Mouse (Mus musculus): Measurements from ENCODE around the gene Stx18. TPM values are rescaled to one million over a fixed set of nuclear protein-coding genes. Genes with fewer than 3 reads are reported as not detected.

Gene Stx18
- total and polyA plus RNA-seq, 2 experiments = 14.9 to 15.5 TPM

DNA sequence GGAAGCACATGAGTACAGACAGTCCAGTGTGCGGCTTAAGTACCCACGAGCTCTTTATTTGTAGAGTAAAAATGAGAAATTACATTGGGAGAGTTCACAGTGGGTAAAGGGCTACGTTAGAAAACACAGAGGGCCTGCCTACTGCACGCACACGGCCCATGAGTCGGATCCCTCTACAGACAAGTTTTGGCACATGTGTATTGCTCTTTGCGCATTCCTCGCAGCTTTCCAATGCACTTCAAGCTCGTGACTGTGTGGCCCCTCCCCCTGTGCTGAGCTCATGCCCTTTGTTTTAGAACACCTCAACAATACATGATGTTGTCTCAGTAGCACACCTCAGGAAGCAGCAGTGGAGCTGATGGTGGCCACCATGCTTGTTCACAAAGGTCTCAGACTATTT is 98.6 kb downstream of the Stx18 start:
- DNase-seq (ENCODE audit: extremely low read depth, low read depth, low spot score) = no peak
- Histone ChIP-seq H3K36me3 (ENCODE audit: control insufficient read depth, insufficient read depth, low read length) (no peaks in the 10 kb centered on the region; the same call in 1 of the 2 replicates), H3K9ac (ENCODE audit: low read depth, low read length) (no peak overlapping the region), H3K27ac (replicated peaks; ENCODE audit: insufficient read depth, low read depth, low read length) (no peak overlapping the region), H3K27me3 (ENCODE audit: control insufficient read depth, insufficient read depth, low read length) (no peaks in the 10 kb centered on the region), H3K79me2 (ENCODE audit: control insufficient read depth, insufficient read depth, low read length) (no peaks in the 10 kb centered on the region), H3K4me1 (ENCODE audit: control insufficient read depth, insufficient read depth, low read length) (no peaks in the 10 kb centered on the region), H3K4me3 (ENCODE audit: insufficient read depth, low read depth, low read length) (no peak overlapping the region)
- no peak for TF ChIP-seq POLR2A (IDR thresholded peaks at IDR 0.05; ENCODE audit: extremely low read depth, insufficient read depth, low read length)
- no peak for TF ChIP-seq CTCF (IDR thresholded peaks at IDR 0.05; ENCODE audit: low read depth, low read length)
- WGBS = 92% methylated on average over 9 of the region's 9 CpGs

DNA sequence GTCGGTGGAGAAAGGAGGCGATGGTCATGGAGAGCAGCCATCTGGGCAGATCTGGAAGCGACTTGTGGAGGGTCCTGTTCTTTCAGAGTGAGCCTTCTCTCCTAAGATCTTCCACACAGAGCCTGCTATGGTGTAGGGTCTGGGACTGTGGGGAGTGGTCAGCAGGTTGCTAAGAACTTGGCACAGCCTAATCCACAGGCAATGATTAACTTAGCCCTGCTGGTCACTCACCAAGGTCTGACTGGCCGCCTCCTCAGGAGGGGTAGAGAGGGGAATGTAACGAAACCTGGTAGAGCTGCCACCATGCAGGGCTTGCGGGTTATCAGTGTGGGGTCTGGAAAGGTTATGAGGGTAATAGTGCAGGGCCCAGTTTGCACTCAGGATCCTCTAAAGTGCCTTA is 102.4 kb downstream of the Stx18 start:
- H3K27ac ChIP-seq (replicated peaks; ENCODE audit: insufficient read depth, low read depth, low read length) = no peak overlapping the region
- DNase-seq (ENCODE audit: extremely low read depth, low read depth, low spot score) = no peak
- no peaks in the 10 kb centered on the region for H3K79me2 ChIP-seq (ENCODE audit: control insufficient read depth, insufficient read depth, low read length)
- H3K36me3 ChIP-seq (ENCODE audit: control insufficient read depth, insufficient read depth, low read length) = no peaks in the 10 kb centered on the region; the same call in 1 of the 2 replicates
- no peak overlapping the region for H3K9ac ChIP-seq (ENCODE audit: low read depth, low read length)
- H3K4me1 ChIP-seq (ENCODE audit: control insufficient read depth, insufficient read depth, low read length) = no peaks in the 10 kb centered on the region
- TF ChIP-seq CTCF (IDR thresholded peaks at IDR 0.05; ENCODE audit: low read depth, low read length) (no peak), POLR2A (IDR thresholded peaks at IDR 0.05; ENCODE audit: extremely low read depth, insufficient read depth, low read length) (no peak)
- 71% methylated on average over 6 of the region's 6 CpGs for WGBS
- no peaks in the 10 kb centered on the region for H3K27me3 ChIP-seq (ENCODE audit: control insufficient read depth, insufficient read depth, low read length)
- H3K4me3 ChIP-seq (ENCODE audit: insufficient read depth, low read depth, low read length) = no peak overlapping the region

DNA sequence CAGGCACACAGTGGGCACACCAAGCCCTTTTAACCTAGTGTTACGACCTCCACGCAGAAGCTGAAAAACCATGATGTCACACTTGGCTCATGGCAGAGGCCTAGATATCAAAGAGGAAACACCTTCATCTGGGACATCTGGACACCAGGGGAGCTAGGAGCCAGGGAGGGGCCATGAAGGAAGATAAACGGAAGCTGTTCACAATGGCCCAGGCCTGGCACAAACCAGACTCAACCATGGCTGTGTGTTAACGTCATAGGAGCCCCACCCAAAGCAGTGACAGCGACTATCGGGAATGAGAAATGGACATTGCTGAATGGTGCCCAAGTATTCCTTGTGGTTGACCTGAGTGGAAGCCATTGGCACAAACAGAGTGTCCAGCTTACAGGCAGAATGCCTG is 108.0 kb downstream of the Stx18 start:
- Histone ChIP-seq H3K4me3 (ENCODE audit: insufficient read depth, low read depth, low read length) (no peak overlapping the region), H3K27me3 (ENCODE audit: control insufficient read depth, insufficient read depth, low read length) (no peaks in the 10 kb centered on the region), H3K4me1 (ENCODE audit: control insufficient read depth, insufficient read depth, low read length) (no peaks in the 10 kb centered on the region), H3K36me3 (ENCODE audit: control insufficient read depth, insufficient read depth, low read length) (no peaks in the 10 kb centered on the region), H3K27ac (replicated peaks; ENCODE audit: insufficient read depth, low read depth, low read length) (no peak overlapping the region), H3K9ac (ENCODE audit: low read depth, low read length) (no peak overlapping the region), H3K79me2 (ENCODE audit: control insufficient read depth, insufficient read depth, low read length) (no peaks in the 10 kb centered on the region)
- 83% methylated on average over 6 of the region's 6 CpGs for WGBS
- DNase-seq (ENCODE audit: extremely low read depth, low read depth, low spot score) = no peak
- TF ChIP-seq CTCF (IDR thresholded peaks at IDR 0.05; ENCODE audit: low read depth, low read length) (no peak), POLR2A (IDR thresholded peaks at IDR 0.05; ENCODE audit: extremely low read depth, insufficient read depth, low read length) (no peak)

DNA sequence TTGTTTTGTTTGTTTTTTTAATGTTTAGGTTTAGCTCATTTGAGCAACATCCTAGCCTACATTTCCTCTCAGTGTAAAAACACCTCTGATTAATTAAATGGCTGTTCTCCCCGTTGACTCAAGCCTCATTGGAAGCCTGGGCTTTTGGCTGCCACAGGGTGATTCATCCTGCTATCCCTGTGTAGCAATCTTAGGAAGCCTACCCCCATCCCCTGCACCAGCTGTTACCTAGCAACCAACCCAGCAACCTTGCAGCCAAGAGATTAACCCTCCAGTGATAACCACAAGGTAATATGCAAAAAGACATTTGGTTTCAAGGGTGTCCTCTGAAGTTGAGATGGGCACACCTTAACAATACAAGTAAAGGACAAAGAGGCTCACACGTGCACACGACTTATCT is 112.7 kb downstream of the Stx18 start:
- no peak for DNase-seq (ENCODE audit: extremely low read depth, low read depth, low spot score)
- 63% methylated on average over 3 of the region's 3 CpGs for WGBS
- Histone ChIP-seq H3K27ac (replicated peaks; ENCODE audit: insufficient read depth, low read depth, low read length) (no peak overlapping the region), H3K4me1 (ENCODE audit: control insufficient read depth, insufficient read depth, low read length) (no peaks in the 10 kb centered on the region), H3K9ac (ENCODE audit: low read depth, low read length) (no peak overlapping the region), H3K36me3 (ENCODE audit: control insufficient read depth, insufficient read depth, low read length) (no peaks in the 10 kb centered on the region), H3K79me2 (ENCODE audit: control insufficient read depth, insufficient read depth, low read length) (no peaks in the 10 kb centered on the region), H3K4me3 (ENCODE audit: insufficient read depth, low read depth, low read length) (no peak overlapping the region), H3K27me3 (ENCODE audit: control insufficient read depth, insufficient read depth, low read length) (no peaks in the 10 kb centered on the region)
- TF ChIP-seq CTCF (IDR thresholded peaks at IDR 0.05; ENCODE audit: low read depth, low read length) (no peak), POLR2A (IDR thresholded peaks at IDR 0.05; ENCODE audit: extremely low read depth, insufficient read depth, low read length) (no peak)

DNA sequence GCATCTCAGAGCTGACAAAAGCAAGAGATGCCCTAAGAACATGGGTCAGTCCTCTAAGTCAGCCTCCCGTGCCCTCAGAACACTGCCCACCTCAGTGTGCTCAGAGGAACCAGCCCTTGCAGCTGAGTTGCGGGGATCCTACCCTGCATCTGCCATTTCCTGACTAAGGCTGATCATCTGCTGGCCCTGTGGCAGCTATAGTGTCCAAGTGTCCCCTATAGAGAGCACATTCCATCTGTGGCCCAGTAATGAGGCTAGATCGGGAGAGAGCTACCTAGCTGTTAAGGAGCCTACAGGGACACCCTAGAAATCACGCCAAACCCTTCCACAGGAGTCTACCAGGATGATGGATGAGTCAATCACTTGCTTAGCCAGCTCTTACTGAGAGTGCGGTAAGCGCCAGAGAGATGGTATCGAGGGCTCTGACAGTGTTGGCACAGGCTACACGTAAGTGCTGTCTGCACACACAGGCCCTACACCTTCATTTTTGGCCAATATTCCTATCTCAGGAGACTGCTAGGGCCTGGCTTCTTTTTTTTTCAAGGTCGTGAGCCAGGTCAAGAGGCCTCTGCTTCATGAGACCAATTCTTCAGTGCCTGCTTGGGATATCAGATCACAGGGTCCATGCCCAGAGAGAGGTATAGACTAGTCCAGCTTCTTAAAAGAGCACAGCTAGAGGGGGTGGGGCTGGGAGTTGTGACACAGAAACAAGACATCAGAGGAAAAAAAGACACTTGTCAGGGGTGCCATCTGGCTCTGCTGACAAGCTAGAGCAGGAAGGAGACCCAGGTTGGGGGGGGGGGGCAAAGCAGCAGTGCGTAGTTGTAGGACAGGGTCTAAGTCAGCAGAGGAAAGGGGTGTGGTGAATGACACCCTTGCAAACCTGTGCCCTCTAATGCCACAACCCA is 113.9 kb downstream of the Stx18 start:
- 87% methylated on average over 10 of the region's 10 CpGs for WGBS
- Histone ChIP-seq H3K27me3 (ENCODE audit: control insufficient read depth, insufficient read depth, low read length) (no peaks in the 10 kb centered on the region), H3K79me2 (ENCODE audit: control insufficient read depth, insufficient read depth, low read length) (no peaks in the 10 kb centered on the region), H3K27ac (replicated peaks; ENCODE audit: insufficient read depth, low read depth, low read length) (no peak overlapping the region), H3K4me1 (ENCODE audit: control insufficient read depth, insufficient read depth, low read length) (no peaks in the 10 kb centered on the region), H3K9ac (ENCODE audit: low read depth, low read length) (no peak overlapping the region), H3K4me3 (ENCODE audit: insufficient read depth, low read depth, low read length) (no peak overlapping the region), H3K36me3 (ENCODE audit: control insufficient read depth, insufficient read depth, low read length) (no peaks in the 10 kb centered on the region)
- TF ChIP-seq POLR2A (IDR thresholded peaks at IDR 0.05; ENCODE audit: extremely low read depth, insufficient read depth, low read length) = no peak
- no peak for TF ChIP-seq CTCF (IDR thresholded peaks at IDR 0.05; ENCODE audit: low read depth, low read length)
- DNase-seq (ENCODE audit: extremely low read depth, low read depth, low spot score) = no peak

DNA sequence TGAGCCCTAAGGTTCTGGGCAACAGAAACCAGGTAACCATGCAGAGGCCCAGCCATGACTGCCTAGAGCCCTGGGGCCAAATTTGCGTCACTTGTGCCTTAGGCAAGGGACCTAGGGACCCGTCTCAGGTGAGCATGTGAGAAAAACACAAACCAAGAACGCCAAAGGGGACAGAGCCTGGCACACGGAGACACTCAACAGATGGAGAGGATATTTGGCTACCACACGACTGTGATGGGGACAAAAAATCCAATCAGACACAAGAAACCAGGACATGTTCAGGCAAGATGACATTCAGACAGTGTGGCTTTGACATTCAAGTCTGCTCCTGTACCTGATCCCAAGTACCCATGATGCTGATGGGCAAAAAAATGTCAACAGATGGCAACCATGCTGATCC is 115.1 kb downstream of the Stx18 start:
- Histone ChIP-seq H3K27ac (replicated peaks; ENCODE audit: insufficient read depth, low read depth, low read length) (no peak overlapping the region), H3K79me2 (ENCODE audit: control insufficient read depth, insufficient read depth, low read length) (no peaks in the 10 kb centered on the region), H3K27me3 (ENCODE audit: control insufficient read depth, insufficient read depth, low read length) (no peaks in the 10 kb centered on the region), H3K36me3 (ENCODE audit: control insufficient read depth, insufficient read depth, low read length) (no peaks in the 10 kb centered on the region), H3K4me1 (ENCODE audit: control insufficient read depth, insufficient read depth, low read length) (no peaks in the 10 kb centered on the region), H3K4me3 (ENCODE audit: insufficient read depth, low read depth, low read length) (no peak overlapping the region), H3K9ac (ENCODE audit: low read depth, low read length) (no peak overlapping the region)
- 83% methylated on average over 5 of the region's 5 CpGs for WGBS
- TF ChIP-seq CTCF (IDR thresholded peaks at IDR 0.05; ENCODE audit: low read depth, low read length) = no peak
- no peak for TF ChIP-seq POLR2A (IDR thresholded peaks at IDR 0.05; ENCODE audit: extremely low read depth, insufficient read depth, low read length)
- no peak for DNase-seq (ENCODE audit: extremely low read depth, low read depth, low spot score)
